Mouse (Mus musculus) layer of hippocampus, adult 18-20 months (tissue): Measurements from ENCODE around the gene 1700086D15Rik. TPM values are rescaled to one million over a fixed set of nuclear protein-coding genes. Genes with fewer than 3 reads are reported as not detected.

Experiments used
- DNase-seq, 2 experiments: peaks; one replicate each; pipeline ENCODE4 v3.0.0; 2022; ENCODE audit warnings: low spot score in 2 of 2
- long read RNA-seq: library from polyadenylated mRNA; stranded (forward); transcript quantifications from one replicate; pipeline ENCODE4 v2.0.0, GENCODE M21; 2021
- total RNA-seq, 2 experiments: library from RNA; stranded (reverse); gene quantifications; 2 replicates each; pipeline ENCODE4 v1.2.3; 2021

Gene 1700086D15Rik
- total RNA-seq = 1 to 10 TPM; 1.2 to 2.0 TPM
- long read RNA-seq = 0 reads

GRCm38 (mm10) chr11:65159791-65160190, at the start of gene 1700086D15Rik:
1700086D15Rik (minus strand) TSS chr11:65159891.
- no peak for DNase-seq

DNA sequence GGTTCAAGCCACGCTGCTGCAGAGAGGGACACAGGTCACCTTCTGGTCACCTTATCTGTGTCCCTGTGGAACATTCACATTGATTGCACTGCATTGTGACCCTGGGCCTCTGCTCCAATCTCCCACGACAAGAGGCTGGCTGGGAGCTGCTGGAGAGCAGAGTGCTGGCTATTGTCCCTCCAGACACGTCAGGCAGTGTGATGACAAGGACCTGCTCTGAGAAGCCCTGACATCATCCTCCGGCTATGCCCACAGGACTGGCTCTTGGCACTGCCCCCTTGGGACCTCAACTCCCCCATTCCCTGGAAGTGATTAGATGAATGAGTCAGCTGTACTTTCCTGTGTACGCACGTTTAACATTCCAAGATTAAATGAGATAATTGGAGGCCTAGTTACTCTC, 49.8 kb upstream of the 1700086D15Rik start:
- no peak for DNase-seq

DNA sequence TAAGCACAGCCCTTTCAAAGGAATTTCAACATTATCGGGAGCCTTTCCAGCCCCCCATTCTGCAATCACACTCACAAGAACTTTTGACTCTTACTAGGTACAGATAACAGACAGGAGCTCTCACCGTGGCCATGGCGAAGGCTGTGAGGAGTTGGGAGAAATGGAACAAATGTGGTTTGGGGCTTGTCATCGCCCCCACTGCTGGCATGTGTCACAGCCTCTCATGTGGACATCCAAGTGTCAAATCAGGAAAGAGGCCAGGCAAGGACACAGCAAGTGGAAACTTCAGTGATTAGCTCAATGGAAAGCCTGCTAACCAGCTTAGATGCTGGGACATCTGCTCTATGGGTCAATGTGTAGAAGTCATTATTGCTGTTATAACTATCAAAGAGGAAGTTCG, 45.6 kb upstream of the 1700086D15Rik start:
- DNase-seq = no peak

DNA sequence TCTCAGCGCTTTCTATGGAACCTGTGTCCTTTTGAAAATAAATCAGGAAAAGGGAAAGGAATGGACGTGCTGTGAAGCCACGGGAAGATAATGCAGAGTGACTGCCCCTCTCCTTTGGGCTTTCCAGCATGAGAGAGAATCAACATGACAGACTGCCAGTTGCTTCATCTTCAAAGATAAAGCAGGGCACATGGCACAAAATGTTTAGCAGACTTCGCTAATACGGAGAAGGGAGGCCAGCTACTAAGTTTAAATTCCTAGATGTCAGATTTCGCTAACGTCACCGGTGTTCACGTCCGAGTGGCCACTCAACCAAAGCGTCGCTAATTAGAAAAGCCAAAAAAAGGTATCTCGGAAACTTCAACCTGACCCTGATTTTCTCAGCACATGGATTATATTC, 45.0 kb upstream of the 1700086D15Rik start:
- no peak for DNase-seq

GRCm38 (mm10) chr11:65203020-65203419, 43.3 kb upstream of the 1700086D15Rik start:
- no peak for DNase-seq

GRCm38 (mm10) chr11:65202236-65202635, 42.5 kb upstream of the 1700086D15Rik start:
- no peak for DNase-seq

DNA sequence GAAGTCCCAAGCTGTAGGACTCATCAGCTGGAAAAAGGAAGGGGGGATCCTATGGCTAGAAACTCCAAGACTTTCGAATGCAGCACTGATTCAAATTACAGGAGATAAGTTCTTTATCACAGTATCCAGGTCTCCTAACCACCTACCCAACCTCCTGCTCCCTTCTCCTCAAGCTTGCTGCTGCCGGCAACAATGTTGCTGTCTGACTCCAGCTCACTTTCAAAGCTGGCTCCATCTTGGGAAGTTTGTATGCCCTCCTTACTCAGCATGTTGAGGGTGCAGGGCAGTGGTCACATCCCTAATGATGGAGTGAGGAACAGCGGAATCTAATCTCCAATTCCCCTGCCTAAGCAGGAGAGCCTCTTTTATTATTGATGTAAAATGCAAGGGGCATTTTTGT, 38.3 kb upstream of the 1700086D15Rik start:
- no peak for DNase-seq

DNA sequence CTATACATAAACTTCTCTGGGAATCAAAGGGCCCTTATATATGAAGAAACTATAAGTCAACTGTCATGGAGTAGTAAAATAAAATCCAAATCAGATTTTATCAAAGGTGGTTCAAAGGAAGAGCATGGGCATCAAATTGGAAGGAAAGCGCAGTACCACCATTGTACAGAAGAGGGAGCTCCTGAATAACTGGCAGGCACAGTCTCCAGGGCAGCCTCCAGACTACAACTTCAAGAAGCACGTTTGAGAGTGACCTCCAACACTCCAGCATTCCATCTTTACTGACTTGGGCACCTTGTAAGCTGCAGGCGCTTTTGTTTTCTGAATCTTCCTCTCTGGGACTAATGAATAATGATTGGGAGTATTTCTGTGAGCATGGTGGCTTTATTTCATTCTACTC, 37.6 kb upstream of the 1700086D15Rik start:
- DNase-seq = peak; percentile 29 to 87

DNA sequence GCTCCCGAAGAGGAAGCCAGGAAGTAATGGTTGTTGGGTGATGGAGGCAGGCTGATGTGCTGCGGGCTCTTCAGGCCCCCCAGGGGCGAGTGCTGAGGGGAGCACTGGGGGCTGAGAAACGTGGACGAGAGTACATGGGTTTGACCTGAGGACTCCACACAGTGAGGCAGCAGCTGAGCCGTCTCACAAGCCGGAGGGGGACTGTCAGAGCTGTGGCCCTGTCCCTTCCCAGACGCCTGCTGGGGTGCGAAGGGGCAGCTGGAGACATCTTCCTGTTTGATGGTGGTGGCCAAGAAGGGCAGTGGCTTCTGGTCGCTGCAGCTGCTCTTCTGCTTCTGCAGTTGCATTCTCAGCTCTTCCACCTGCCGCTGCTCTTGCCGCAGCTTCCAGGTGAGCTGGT, 27.3 kb upstream of the 1700086D15Rik start:
- no peak for DNase-seq

DNA sequence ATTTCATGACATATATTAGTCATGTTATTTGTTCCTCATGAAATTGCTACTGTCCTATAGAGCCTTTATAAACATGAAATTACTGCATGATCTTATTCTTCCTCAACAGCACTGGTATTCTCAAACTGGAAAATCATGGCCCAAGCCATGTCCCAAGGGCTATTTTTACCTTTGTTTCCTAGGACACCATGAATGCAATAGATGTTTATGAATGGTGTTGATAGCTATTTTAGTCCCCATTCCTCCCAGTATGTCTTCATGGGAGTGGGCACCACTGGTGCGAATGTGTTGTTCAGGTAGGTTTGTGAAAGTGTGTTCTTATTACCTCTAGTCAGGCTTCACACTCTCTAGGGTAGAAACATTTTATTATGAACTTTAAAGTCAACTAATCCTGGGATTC, 25.4 kb upstream of the 1700086D15Rik start:
- no peak for DNase-seq

GRCm38 (mm10) chr11:65170121-65170750, 10.5 kb upstream of the 1700086D15Rik start:
- DNase-seq = no peak

GRCm38 (mm10) chr11:65162767-65163120, 3.1 kb upstream of the 1700086D15Rik start, which contains the start of gene Arhgap44:
Arhgap44 (minus strand) TSS chr11:65162961.
- DNase-seq = peak; percentile 73 to 82

GRCm38 (mm10) chr11:65161881-65162766, 2.4 kb upstream of the 1700086D15Rik start:
- DNase-seq = peak in 1 of 2 experiments; percentile 18

DNA sequence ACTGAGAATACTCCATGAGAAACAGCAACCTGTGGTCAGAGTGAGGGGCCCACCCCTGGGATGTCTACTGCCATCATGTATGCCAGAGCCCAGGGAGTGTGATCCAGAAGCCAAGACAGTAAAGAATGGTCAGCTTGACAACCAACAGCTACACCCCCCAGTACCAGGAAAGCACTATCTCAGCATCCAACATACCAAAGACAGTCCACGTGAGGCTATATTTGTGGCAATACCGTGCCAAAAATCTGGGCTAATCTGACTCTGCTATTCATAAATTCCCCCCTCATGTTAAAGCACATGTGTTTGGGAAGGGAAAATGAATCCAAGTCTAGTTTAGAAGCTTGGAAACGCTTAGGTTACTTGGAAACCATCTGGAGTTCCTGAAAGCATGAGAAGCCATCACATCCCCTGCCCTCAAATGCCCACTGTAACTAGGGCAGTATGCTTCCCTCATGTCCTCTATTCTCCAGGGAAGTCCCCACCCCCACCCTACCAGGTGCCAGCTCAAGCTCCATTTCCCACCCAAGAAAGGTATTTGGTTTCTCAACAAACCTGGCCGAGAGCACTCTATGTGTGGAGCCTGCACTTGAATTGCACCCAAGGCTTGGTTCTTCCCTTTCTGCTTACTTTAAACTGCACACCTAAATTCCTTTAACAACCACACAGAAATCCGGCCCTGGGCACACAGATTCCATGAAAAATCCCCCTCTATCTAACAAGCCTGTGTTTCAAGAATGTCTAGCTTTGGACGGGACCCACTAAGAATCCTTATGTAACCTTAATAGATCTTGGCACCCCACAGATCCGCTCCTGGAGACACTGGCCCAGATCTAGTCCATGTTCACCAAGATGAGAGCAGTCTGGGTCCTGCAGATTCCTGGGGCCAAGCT, 1.5 kb upstream of the 1700086D15Rik start:
- peak in 1 of 2 experiments; percentile 31 for DNase-seq

- no peak for DNase-seq
Measured at GRCm38 (mm10) chr11:65158658-65158990, 1.1 kb downstream of the 1700086D15Rik start.

DNA sequence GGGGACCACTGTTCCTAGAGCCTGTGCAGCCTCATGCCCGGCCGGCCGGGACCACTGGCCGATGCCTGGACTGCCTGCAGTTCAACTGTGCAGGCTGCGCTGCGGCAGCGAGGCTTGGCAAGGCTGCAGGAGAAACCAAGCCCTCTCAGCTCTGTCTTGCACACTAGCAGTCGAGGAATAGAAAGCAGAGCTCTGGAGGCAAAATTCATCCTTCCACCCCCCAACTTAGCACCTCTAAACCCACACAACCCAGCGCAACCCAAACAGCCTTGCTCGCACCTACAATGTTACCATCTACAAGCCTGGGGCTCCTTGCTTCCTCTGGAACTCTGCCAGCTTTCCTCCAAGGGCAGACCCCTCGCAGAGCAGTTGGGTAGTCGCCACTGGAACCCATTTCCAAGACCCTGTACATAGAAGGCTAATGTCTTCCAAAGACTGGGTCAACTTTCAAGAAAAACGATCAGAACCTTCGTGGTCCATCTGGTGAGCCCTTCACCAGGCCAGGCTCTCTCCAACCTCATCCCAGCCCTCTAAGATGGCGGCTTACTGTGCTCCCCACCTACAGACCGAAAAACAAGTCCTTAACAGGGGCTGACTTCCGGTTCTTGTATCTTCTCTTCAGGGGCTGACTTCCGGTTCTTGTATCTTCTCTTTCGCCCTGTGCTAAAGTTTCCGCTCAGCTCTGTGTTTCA, 1.6 kb downstream of the 1700086D15Rik start:
- DNase-seq = no peak

GRCm38 (mm10) chr11:65153006-65153405, 6.7 kb downstream of the 1700086D15Rik start:
- DNase-seq = no peak

DNA sequence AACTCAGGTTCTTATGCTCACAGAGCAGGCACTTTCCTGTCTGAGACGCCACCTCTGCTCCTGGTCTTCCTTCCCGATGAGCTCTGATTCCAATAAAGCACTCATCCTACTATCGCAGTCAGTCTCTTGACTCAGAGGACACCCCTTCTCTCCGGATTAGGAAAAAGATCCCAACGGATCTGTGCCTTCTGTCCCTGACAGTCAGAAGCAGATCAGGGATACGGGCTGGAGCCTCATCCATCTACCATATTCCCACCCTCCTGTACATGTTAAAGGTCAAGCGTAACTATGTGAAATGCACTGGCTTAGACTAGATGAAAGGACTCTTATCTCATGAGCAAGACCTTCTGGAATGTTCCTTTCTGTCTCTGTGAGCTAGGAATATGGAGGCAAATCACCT, 11.2 kb downstream of the 1700086D15Rik start:
- DNase-seq = no peak

GRCm38 (mm10) chr11:65142838-65143417, 16.8 kb downstream of the 1700086D15Rik start:
- no peak for DNase-seq

DNA sequence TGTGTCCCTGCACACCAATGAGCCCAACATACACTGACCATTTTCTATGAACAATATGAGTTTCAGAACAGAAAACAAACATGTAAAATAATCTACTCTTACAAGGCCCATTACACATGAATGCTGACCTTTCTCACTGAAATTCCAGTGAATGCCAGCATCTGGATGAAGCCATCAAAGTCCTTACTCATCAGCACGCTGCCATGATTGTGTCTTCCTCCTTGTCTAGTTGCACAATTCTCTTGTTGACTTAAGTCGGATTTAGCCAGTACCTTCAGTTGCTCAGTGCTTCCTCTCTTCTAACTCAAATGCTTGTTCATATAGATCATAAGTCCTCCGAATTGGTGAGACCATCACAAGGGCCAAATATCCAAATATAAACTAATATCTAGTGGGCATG, 20.7 kb downstream of the 1700086D15Rik start:
- DNase-seq = no peak
